8 mouse cellular contexts compared by ENCODE assay signal in the genomic region with DNA sequence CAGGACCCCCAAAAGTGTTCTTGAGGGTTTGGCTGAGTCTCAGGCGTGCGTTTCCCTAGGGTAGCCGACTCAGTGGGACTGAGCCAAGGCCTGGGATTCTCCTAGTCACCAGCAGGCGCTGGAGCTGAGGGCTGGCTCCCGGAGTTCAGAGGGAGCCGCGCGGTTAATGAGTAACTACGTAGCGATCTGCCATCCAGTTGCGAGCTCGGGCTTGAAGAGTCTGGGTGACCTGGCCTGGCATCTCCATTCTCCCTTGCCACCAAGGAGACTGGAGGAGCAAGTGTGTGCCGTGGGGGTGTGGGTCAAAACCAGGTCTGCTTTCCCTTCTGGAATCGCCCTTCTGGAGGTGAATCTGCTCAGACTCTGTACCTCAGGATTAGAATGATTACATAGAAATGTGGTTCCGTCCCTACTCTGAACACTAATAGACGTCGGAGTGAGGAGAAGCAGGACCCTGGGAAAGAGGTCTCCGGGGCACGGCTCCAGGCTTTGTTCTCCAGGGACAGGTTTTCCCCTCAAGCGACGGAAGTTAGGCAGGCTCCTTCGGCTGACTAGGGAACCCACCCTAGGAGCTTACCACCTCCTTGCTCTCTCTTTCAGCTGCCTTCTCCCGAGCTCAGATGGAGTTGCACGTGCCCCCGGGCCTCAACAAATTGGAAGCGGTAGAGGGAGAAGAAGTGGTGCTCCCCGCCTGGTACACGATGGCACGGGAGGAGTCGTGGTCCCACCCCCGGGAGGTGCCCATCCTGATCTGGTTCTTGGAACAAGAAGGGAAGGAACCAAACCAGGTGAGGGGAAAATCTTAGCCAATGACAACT. TPM values are rescaled to one million over a fixed set of nuclear protein-coding genes. Genes with fewer than 3 reads are reported as not detected.
A peak's percentile ranks its signal among the peaks of the same experiment; 100 is the strongest.
DNase-seq lines count a peak whose midpoint lies in the region; ATAC-seq and TF ChIP-seq lines count a peak whose summit lies in the region.

No protein-coding gene starts in this region.

- H3K27ac ChIP-seq in testis, adult 2 months (ENCODE audit: control insufficient read depth, insufficient read depth, low read depth, low read length): peak overlapping the region; percentile 38; the same call in 1 of the 2 replicates

- H3K27me3 ChIP-seq in testis, adult 2 months (ENCODE audit: control insufficient read depth, insufficient read depth, low read length): no peaks in the 10 kb centered on the region; the same call in none of the 2 replicates

- TF ChIP-seq CTCF in testis, adult 2 months (IDR thresholded peaks at IDR 0.05; ENCODE audit: control insufficient read depth, insufficient read depth, insufficient replicate concordance, low read depth, low read length): 0 out of 2 replicates have a peak, but pooled peaks have one; percentile 15

- peak; percentile 55 to 59 for DNase-seq in layer of hippocampus, postnatal 10 days (ENCODE audit: low spot score in 2 of 2)
- no peak for DNase-seq in layer of hippocampus, postnatal 25 days (ENCODE audit: extremely low spot score in 1 of 2, low spot score in 1 of 2)
- DNase-seq in embryo, embryonic 10.5 days (ENCODE audit: low spot score): peak; percentile 82
- peak; percentile 66 to 79 for DNase-seq in heart, postnatal 10 days
- DNase-seq in kidney, postnatal 36 days: peak; percentile 92 to 94
- no peak for DNase-seq in right cerebral cortex, adult 2 months (ENCODE audit: low spot score in 2 of 2)

- no peaks in the 10 kb centered on the region for H3K36me3 ChIP-seq in testis, adult 2 months (ENCODE audit: control insufficient read depth, insufficient read depth, low read length)

- TF ChIP-seq POLR2A in testis, adult 2 months (IDR thresholded peaks at IDR 0.05; ENCODE audit: control insufficient read depth, low read depth, low read length): no peak

- peaks cover 17% of the 10 kb centered on the region for H3K4me1 ChIP-seq in testis, adult 2 months (ENCODE audit: control insufficient read depth, insufficient read depth, low read length)

- peak overlapping the region; percentile 53 for H3K4me3 ChIP-seq in testis, adult 2 months (ENCODE audit: control insufficient read depth, low read depth, low read length)

- intact Hi-C loops in heart, postnatal 10 days (cut with DNase I): loop anchor here (1.0 kb wide), 1 partner anchor 9 kb away; no protein-coding TSS in a partner anchor

- ATAC-seq in megakaryocyte, adult 5-6 weeks (ENCODE audit: poor library complexity, severe bottlenecking): 0 out of 2 replicates have a peak, but pooled peaks have one; percentile 13

RNA-seq across cellular contexts. Expression of a gene that starts 3.2 kb away (rescaled TPM):
- 10 to 100 TPM; 30.3 to 31.5 TPM for total RNA-seq in layer of hippocampus, postnatal 10 days (2021)
- 10 to 100 TPM; 17.2 to 17.8 TPM for total RNA-seq in layer of hippocampus, postnatal 25 days (2021)
- 100 to 1,000 TPM; 125 to 131 TPM for total RNA-seq in heart, postnatal 10 days (2021)
- 0.27 and 0.36 TPM in 2 replicates for total RNA-seq in megakaryocyte, adult 5-6 weeks (2015)
- not detected in 2 replicates for total RNA-seq in megakaryocyte, adult 5-6 weeks (2017)
- 3.0 and 3.1 TPM in 2 replicates for polyA plus RNA-seq in testis, adult 2 months (2012; rRNA removed)

RNA-seq across cellular contexts. Expression of a gene that starts 8.0 kb away (rescaled TPM):
- 1 to 10 TPM; 2.4 to 4.8 TPM for total RNA-seq in layer of hippocampus, postnatal 10 days (2021)
- 1 to 10 TPM; 2.8 to 4.4 TPM for total RNA-seq in layer of hippocampus, postnatal 25 days (2021)
- total RNA-seq in heart, postnatal 10 days (2021): 10 to 100 TPM in 1 of 2 experiments, 1 to 10 TPM in 1; 5.6 to 10.4 TPM
- not detected in 2 replicates for total RNA-seq in megakaryocyte, adult 5-6 weeks (2015)
- not detected in 2 replicates for total RNA-seq in megakaryocyte, adult 5-6 weeks (2017)
- 0.60 and 0.89 TPM in 2 replicates for polyA plus RNA-seq in testis, adult 2 months (2012; rRNA removed)

RNA-seq across cellular contexts. Expression of a gene that starts 21.6 kb away (rescaled TPM):
- 1,000 to 10,000 TPM; 1,430 to 1,457 TPM for total RNA-seq in layer of hippocampus, postnatal 10 days (2021)
- total RNA-seq in layer of hippocampus, postnatal 25 days (2021): 1,000 to 10,000 TPM; 1,702 to 1,721 TPM
- total RNA-seq in heart, postnatal 10 days (2021): 1 to 10 TPM; 3.1 to 5.6 TPM
- total RNA-seq in megakaryocyte, adult 5-6 weeks (2015): 0.25 and 1.4 TPM in 2 replicates
- total RNA-seq in megakaryocyte, adult 5-6 weeks (2017): not detected in 2 replicates
- 25.1 and 29.4 TPM in 2 replicates for polyA plus RNA-seq in testis, adult 2 months (2012; rRNA removed)

RNA-seq across cellular contexts. Expression of a gene that starts 24.4 kb away (rescaled TPM):
- 10 to 100 TPM; 10.9 to 12.0 TPM for total RNA-seq in layer of hippocampus, postnatal 10 days (2021)
- 10 to 100 TPM; 11.7 to 12.3 TPM for total RNA-seq in layer of hippocampus, postnatal 25 days (2021)
- 1 to 10 TPM; 8.7 to 9.8 TPM for total RNA-seq in heart, postnatal 10 days (2021)
- 10.2 and 10.9 TPM in 2 replicates for total RNA-seq in megakaryocyte, adult 5-6 weeks (2015)
- 9.1 and 9.8 TPM in 2 replicates for total RNA-seq in megakaryocyte, adult 5-6 weeks (2017)
- 9.6 and 11.9 TPM in 2 replicates for polyA plus RNA-seq in testis, adult 2 months (2012; rRNA removed)

RNA-seq across cellular contexts. Expression of a gene that starts 42.0 kb away (rescaled TPM):
- 10 to 100 TPM; 24.5 to 29.1 TPM for total RNA-seq in layer of hippocampus, postnatal 10 days (2021)
- total RNA-seq in layer of hippocampus, postnatal 25 days (2021): 10 to 100 TPM; 20.0 to 21.6 TPM
- 10 to 100 TPM; 11.7 to 16.4 TPM for total RNA-seq in heart, postnatal 10 days (2021)
- 15.1 and 18.4 TPM in 2 replicates for total RNA-seq in megakaryocyte, adult 5-6 weeks (2015)
- 24.4 and 26.4 TPM in 2 replicates for total RNA-seq in megakaryocyte, adult 5-6 weeks (2017)
- polyA plus RNA-seq in testis, adult 2 months (2012; rRNA removed): 10.5 and 16.6 TPM in 2 replicates

Comparison
In these comparisons a context has a peak if more than half of its experiments do, and no peak if none do; other contexts are left out.
1. DNase-seq: peak in layer of hippocampus, postnatal 10 days (2 of 2), embryo, embryonic 10.5 days (single experiment), heart, postnatal 10 days (2 of 2) and kidney, postnatal 36 days (2 of 2); none in layer of hippocampus, postnatal 25 days (0 of 2) and right cerebral cortex, adult 2 months (0 of 2).
2. RNA of a gene that starts 3.2 kb away (total RNA-seq): 125 to 131 TPM in heart, postnatal 10 days, 30.3 to 31.5 TPM in layer of hippocampus, postnatal 10 days and 17.2 to 17.8 TPM in layer of hippocampus, postnatal 25 days; 0.27 to 0.36 TPM in megakaryocyte, adult 5-6 weeks; every median in the first group is over 10 times any median in the second.
3. RNA of a gene that starts 21.6 kb away (total RNA-seq): 1,702 to 1,721 TPM in layer of hippocampus, postnatal 25 days and 1,430 to 1,457 TPM in layer of hippocampus, postnatal 10 days; 3.1 to 5.6 TPM in heart, postnatal 10 days and 0.25 to 1.4 TPM in megakaryocyte, adult 5-6 weeks; every median in the first group is over 100 times any median in the second.